Mouse (Mus musculus) testis, adult 2 months (tissue): ENCODE results near the gene Gm2022.
"Not testable (repeated sequence)": the region's sequence is repeated elsewhere in the genome, so short reads cannot be mapped to it uniquely, and the experiment has no call there.

Experiments used
- CTCF ChIP-seq: fragments of 200-500 bp; IDR thresholded peaks from 2 replicates; pipeline ENCODE4 v1.5.1; 2012; ENCODE audit warnings: low read depth, mild to moderate bottlenecking, inconsistent platforms, low read length, moderate library complexity; ENCODE audit not compliant: control insufficient read depth, insufficient read depth, insufficient replicate concordance
- POLR2A ChIP-seq: fragments of 200-500 bp; IDR thresholded peaks from 2 replicates; pipeline ENCODE4 v1.6.1; 2012; ENCODE audit warnings: low read depth, mild to moderate bottlenecking, inconsistent platforms, low read length, moderate library complexity; ENCODE audit not compliant: control insufficient read depth

GRCm38 (mm10) chr12:87863638-87864037 lies 31.5 kb upstream of the Gm2022 start:
- not testable (repeated sequence) for TF ChIP-seq CTCF, POLR2A
